Mouse (Mus musculus) midbrain, embryonic 14.5 days (tissue): Measurements from ENCODE around the gene Nova2. TPM values are rescaled to one million over a fixed set of nuclear protein-coding genes. Genes with fewer than 3 reads are reported as not detected.

ENCODE experiments used
- polyA plus RNA-seq: library from polyadenylated mRNA; unstranded; fragments of >200 nt; fragmentation: Nextera tagmentation; extraction: Ambion mirVana; gene quantifications from 2 replicates; pipeline ENCODE4 v1.2.1, GENCODE M21; 2014

Gene Nova2
- polyA plus RNA-seq, 1 experiment from 2014 or later, result 20.7 TPM

Other genes starting within 250 kb of the Nova2 start
- not detected in 2 replicates for gene Psg20, start 239.7 kb upstream of the Nova2 start, polyA plus RNA-seq
- gene Psg22, start 207.8 kb upstream of the Nova2 start, polyA plus RNA-seq, result not detected in 2 replicates
- gene Psg19, start 127.4 kb upstream of the Nova2 start, polyA plus RNA-seq, result not detected in 2 replicates
- not detected in 2 replicates for gene Psg17, start 104.3 kb upstream of the Nova2 start, polyA plus RNA-seq
- gene Mill2, start 85.9 kb upstream of the Nova2 start, polyA plus RNA-seq, result 0.18 and 0.43 TPM in 2 replicates
- 18.9 and 20.7 TPM in 2 replicates for gene Pglyrp1, start 54.6 kb upstream of the Nova2 start, polyA plus RNA-seq
- gene Ccdc61, start 15.5 kb upstream of the Nova2 start, polyA plus RNA-seq, result 16.1 and 18.5 TPM in 2 replicates
- 0.58 and 0.86 TPM in 2 replicates for gene Nanos2, start 61.5 kb downstream of the Nova2 start, polyA plus RNA-seq
- 4.2 and 4.8 TPM in 2 replicates for gene Mypop, start 65.4 kb downstream of the Nova2 start, polyA plus RNA-seq
- 30.8 and 34.2 TPM in 2 replicates for gene Irf2bp1, start 78.2 kb downstream of the Nova2 start, polyA plus RNA-seq
- gene Foxa3, start 97.7 kb downstream of the Nova2 start, polyA plus RNA-seq, result not detected in 2 replicates
- 18.1 and 28.1 TPM in 2 replicates for gene Sympk, start 98.5 kb downstream of the Nova2 start, polyA plus RNA-seq
- gene Rsph6a, start 128.8 kb downstream of the Nova2 start, polyA plus RNA-seq, result 0.12 and 0.21 TPM in 2 replicates
- 33.2 and 39.2 TPM in 2 replicates for gene Dmwd, start 150.3 kb downstream of the Nova2 start, polyA plus RNA-seq
- 9.8 and 13.2 TPM in 2 replicates for gene Dmpk, start 158.0 kb downstream of the Nova2 start, polyA plus RNA-seq
- 1.5 and 2.5 TPM in 2 replicates for gene Six5, start 168.7 kb downstream of the Nova2 start, polyA plus RNA-seq
- gene Gm4969, start 192.5 kb downstream of the Nova2 start, polyA plus RNA-seq, result 5.2 and 5.8 TPM in 2 replicates
- 11.3 and 13.8 TPM in 2 replicates for gene Fbxo46, start 194.0 kb downstream of the Nova2 start, polyA plus RNA-seq
- 18.5 and 20.0 TPM in 2 replicates for gene Qpctl, start 223.4 kb downstream of the Nova2 start, polyA plus RNA-seq
- 112 and 130 TPM in 2 replicates for gene Snrpd2, start 223.8 kb downstream of the Nova2 start, polyA plus RNA-seq
- 2.6 and 3.1 TPM in 2 replicates for gene Gipr, start 240.2 kb downstream of the Nova2 start, polyA plus RNA-seq